Mouse (Mus musculus) ES-E14 (cell line): ENCODE measurements around the gene Nav2. TPM values are rescaled to one million over a fixed set of nuclear protein-coding genes. Genes with fewer than 3 reads are reported as not detected.

Experiments used
- DNase-seq: peaks from one replicate; pipeline ENCODE4 v3.0.0-alpha.2; 2013; ENCODE audit warnings: low read depth, low spot score
- H3K27ac ChIP-seq: 2 replicates; pipeline ENCODE4 v1.5.1; 2012; ENCODE audit warnings: low read depth, mild to moderate bottlenecking, low read length, moderate library complexity, mixed read lengths; ENCODE audit not compliant: poor library complexity, insufficient read depth, severe bottlenecking
- H3K36me3 ChIP-seq: 2 replicates; pipeline ENCODE4 v1.6.1; 2012; ENCODE audit warnings: mild to moderate bottlenecking, low read length, moderate library complexity, mixed read lengths; ENCODE audit not compliant: control insufficient read depth, poor library complexity, insufficient read depth, severe bottlenecking
- H3K4me1 ChIP-seq, 2 experiments: fragments of 150-350 bp in 1 of 2; sonication (generic) in 1 of 2; 2 replicates each; pipeline ENCODE4 v1.6.1; 2012; ENCODE audit warnings: low read length in 2 of 2, mild to moderate bottlenecking in 1 of 2, mixed read lengths in 1 of 2; ENCODE audit not compliant: control insufficient read depth in 2 of 2, insufficient read depth in 2 of 2, poor library complexity in 1 of 2
- H3K4me3 ChIP-seq, 2 experiments: fragments of 150-350 bp in 1 of 2; sonication (generic) in 1 of 2; 2 replicates each; pipeline ENCODE4 v1.5.1; 2012; ENCODE audit warnings: low read length in 2 of 2, low read depth in 1 of 2, mild to moderate bottlenecking in 1 of 2, mixed read lengths in 1 of 2; ENCODE audit not compliant: insufficient read depth in 1 of 2, poor library complexity in 1 of 2, severe bottlenecking in 1 of 2
- H3K9ac ChIP-seq: 2 replicates; pipeline ENCODE4 v1.6.1; 2012; ENCODE audit warnings: low read depth, mild to moderate bottlenecking, low read length, mixed read lengths; ENCODE audit not compliant: poor library complexity, insufficient read depth, severe bottlenecking
- H3K9me3 ChIP-seq: fragments of 150-350 bp; sonication (generic); 2 replicates; pipeline ENCODE4 v1.6.1; 2012; ENCODE audit warnings: low read depth, mild to moderate bottlenecking, low read length; ENCODE audit not compliant: control insufficient read depth, insufficient read depth
- CHD2 ChIP-seq: IDR thresholded peaks from 2 replicates; pipeline ENCODE4 v1.6.1; 2014; ENCODE audit warnings: mild to moderate bottlenecking, low read depth, low read length, inconsistent platforms
- HCFC1 ChIP-seq: IDR thresholded peaks from 2 replicates; pipeline ENCODE4 v1.6.1; 2012; ENCODE audit warnings: low read length, inconsistent platforms, borderline replicate concordance; ENCODE audit not compliant: insufficient read depth
- MAFK ChIP-seq: IDR thresholded peaks from 2 replicates; pipeline ENCODE4 v1.6.1; 2014; ENCODE audit warnings: mild to moderate bottlenecking, low read depth, low read length, inconsistent platforms; ENCODE audit not compliant: insufficient read depth
- ZC3H11A ChIP-seq: IDR thresholded peaks from 2 replicates; pipeline ENCODE4 v1.6.1; 2012; ENCODE audit warnings: low read depth, mild to moderate bottlenecking, inconsistent platforms, low read length, borderline replicate concordance
- ZNF384 ChIP-seq: IDR thresholded peaks from 2 replicates; pipeline ENCODE4 v1.6.1; 2012; ENCODE audit warnings: low read depth, low read length, inconsistent platforms
- in situ Hi-C, 2 experiments: fragments of 600-800 bp; cut with MboI; formaldehyde crosslinking; loops; one replicate each; pipeline ENCODE4 v1.15.1; 2025; ENCODE audit warnings: low sequenced_read_pairs in 2 of 2, inconsistent platforms in 1 of 2; ENCODE audit not compliant: unreplicated experiment in 2 of 2
- total RNA-seq: library from RNA; depleted of rRNA; stranded (reverse); fragments of 300-350 nt; gene quantifications from 2 replicates; pipeline ENCODE4 v1.2.3, GENCODE M21; 2012

The Nav2 gene
- total RNA-seq, 1 experiment, result 18.2 TPM

- no peak overlapping the region for H3K4me3 ChIP-seq
- no peaks in the 10 kb centered on the region; a peak in 1 of 4 replicates for H3K4me1 ChIP-seq
- H3K9me3 ChIP-seq, result no peaks in the 10 kb centered on the region
- H3K27ac ChIP-seq, result no peak overlapping the region
- TF ChIP-seq MAFK (no peak), ZNF384 (no peak), HCFC1 (no peak), CHD2 (no peak), ZC3H11A (no peak)
- no peak overlapping the region for H3K9ac ChIP-seq
- in situ Hi-C loops, result no loop called here
- no peaks in the 10 kb centered on the region for H3K36me3 ChIP-seq
- DNase-seq, result peak; percentile 51
These were observed 408.1 kb downstream of the Nav2 start for GRCm38 (mm10) chr7:49316600-49316999.

- Histone ChIP-seq H3K4me3 (no peak overlapping the region), H3K9ac (no peak overlapping the region), H3K4me1 (no peaks in the 10 kb centered on the region; a peak in 1 of 4 replicates), H3K9me3 (no peaks in the 10 kb centered on the region), H3K27ac (no peak overlapping the region), H3K36me3 (no peaks in the 10 kb centered on the region)
- no peak for DNase-seq
- in situ Hi-C loops, result no loop called here
- TF ChIP-seq MAFK (no peak), ZNF384 (no peak), ZC3H11A (no peak), CHD2 (no peak), HCFC1 (no peak)
These were observed 409.8 kb downstream of the Nav2 start for GRCm38 (mm10) chr7:49318183-49318897.

- in situ Hi-C loops, result no loop called here
- Histone ChIP-seq H3K9ac (no peak overlapping the region), H3K4me3 (no peak overlapping the region), H3K36me3 (no peaks in the 10 kb centered on the region), H3K27ac (no peak overlapping the region), H3K4me1 (no peaks in the 10 kb centered on the region; a peak in 1 of 4 replicates), H3K9me3 (no peaks in the 10 kb centered on the region)
- TF ChIP-seq ZNF384, result no peak
- no peak for TF ChIP-seq HCFC1
- no peak for TF ChIP-seq CHD2
- DNase-seq, result no peak
These were observed 410.4 kb downstream of the Nav2 start for GRCm38 (mm10) chr7:49318898-49319293.

- TF ChIP-seq HCFC1, result no peak
- no peak for TF ChIP-seq MAFK
- TF ChIP-seq ZNF384, result no peak
- no peak for TF ChIP-seq CHD2
- Histone ChIP-seq H3K27ac (no peak overlapping the region), H3K9ac (no peak overlapping the region), H3K36me3 (no peaks in the 10 kb centered on the region), H3K9me3 (no peaks in the 10 kb centered on the region), H3K4me3 (no peak overlapping the region), H3K4me1 (no peaks in the 10 kb centered on the region; a peak in 1 of 4 replicates)
- DNase-seq, result no peak
- in situ Hi-C loops, result no loop called here
These were observed 411.5 kb downstream of the Nav2 start for GRCm38 (mm10) chr7:49319981-49320380.

GRCm38 (mm10) chr7:49321124-49321531, 412.6 kb downstream of the Nav2 start:
- no peak overlapping the region for H3K4me3 ChIP-seq
- TF ChIP-seq HCFC1, result no peak
- no peak for TF ChIP-seq ZC3H11A
- no peak for TF ChIP-seq ZNF384
- TF ChIP-seq MAFK, result no peak
- no peak for TF ChIP-seq CHD2
- DNase-seq, result no peak
- no peaks in the 10 kb centered on the region for H3K9me3 ChIP-seq
- H3K36me3 ChIP-seq, result no peaks in the 10 kb centered on the region
- H3K4me1 ChIP-seq, result no peaks in the 10 kb centered on the region; a peak in 1 of 4 replicates
- in situ Hi-C loops, result no loop called here
- no peak overlapping the region for H3K9ac ChIP-seq
- H3K27ac ChIP-seq, result no peak overlapping the region
